In genomic region chr3:95054481-95055260, GRCm38 (mm10) we compare ENCODE assay signal across 8 mouse cellular contexts. TPM values are rescaled to one million over a fixed set of nuclear protein-coding genes. Genes with fewer than 3 reads are reported as not detected.
DNase-seq lines count a peak whose midpoint lies in the region; ATAC-seq and TF ChIP-seq lines count a peak whose summit lies in the region.
"Had no signal": no experiment of that assay in that cellular context is flagged by ENCODE, and none has a peak within 500 bp of the region (broad histone marks: within the 10 kb centered on the region; RNA-seq: fewer than 3 reads in every experiment).

No protein-coding gene starts in this region.

- H3K27me3 ChIP-seq in intestine, embryonic 14.5 days (replicated peaks; ENCODE audit: control insufficient read depth, insufficient read depth, low read length): no peaks in the 10 kb centered on the region
- no peaks in the 10 kb centered on the region for H3K27me3 ChIP-seq in intestine, postnatal 0 days (replicated peaks; ENCODE audit: control insufficient read depth, insufficient read depth, low read length)
- H3K27me3 ChIP-seq in MEL (ENCODE audit: control insufficient read depth in 1 of 2, insufficient read depth in 2 of 2, low read length in 2 of 2): no peaks in the 10 kb centered on the region
- no peaks in the 10 kb centered on the region for H3K27me3 ChIP-seq in forebrain, embryonic 11.5 days (ENCODE audit: control insufficient read depth, insufficient read depth, low read length)
- H3K27me3 ChIP-seq: neural tube, embryonic 12.5 days had no signal

- H3K9me3 ChIP-seq in intestine, embryonic 14.5 days (ENCODE audit: control insufficient read depth, low read length): no peaks in the 10 kb centered on the region
- no peaks in the 10 kb centered on the region for H3K9me3 ChIP-seq in intestine, postnatal 0 days (ENCODE audit: control insufficient read depth)
- no peaks in the 10 kb centered on the region for H3K9me3 ChIP-seq in MEL (replicated peaks; ENCODE audit: insufficient read depth, low read length)
- no peaks in the 10 kb centered on the region for H3K9me3 ChIP-seq in forebrain, embryonic 11.5 days (ENCODE audit: control insufficient read depth, low read length)
- H3K9me3 ChIP-seq: neural tube, embryonic 12.5 days had no signal

- WGBS in intestine, embryonic 14.5 days: 12% methylated on average over 10 of the region's 10 CpGs
- 20% methylated on average over 10 of the region's 10 CpGs for WGBS in intestine, postnatal 0 days
- WGBS in forebrain, embryonic 11.5 days: 58% methylated on average over 10 of the region's 10 CpGs

- no peaks in the 10 kb centered on the region for H3K79me2 ChIP-seq in MEL (ENCODE audit: control insufficient read depth, insufficient read depth, low read length, poor library complexity)

- peak; percentile 49 for ATAC-seq in intestine, embryonic 14.5 days (replicated peaks; ENCODE audit: low FRiP score, low TSS enrichment, low read depth)
- ATAC-seq in intestine, postnatal 0 days: no peak
- peak; percentile 39; the same call in 1 of the 2 replicates for ATAC-seq in erythroid progenitor cell, adult 5-6 weeks (replicated peaks; ENCODE audit: low FRiP score, poor library complexity, severe bottlenecking)
- no peak for ATAC-seq in forebrain, embryonic 11.5 days (replicated peaks; ENCODE audit: low FRiP score)

- no peak for TF ChIP-seq POLR2A in MEL (IDR thresholded peaks at IDR 0.05; ENCODE audit: control insufficient read depth in 1 of 2, insufficient read depth in 1 of 2, low read depth in 1 of 2, low read length in 2 of 2, poor library complexity in 1 of 2)

- no peak overlapping the region for H3K4me2 ChIP-seq in intestine, embryonic 14.5 days (ENCODE audit: low read length)
- H3K4me2 ChIP-seq in intestine, postnatal 0 days (replicated peaks; ENCODE audit: low read depth): no peak overlapping the region
- no peak overlapping the region for H3K4me2 ChIP-seq in forebrain, embryonic 11.5 days (ENCODE audit: low read depth, low read length, severe bottlenecking)
- H3K4me2 ChIP-seq: neural tube, embryonic 12.5 days had no signal

- H3K4me1 ChIP-seq in intestine, embryonic 14.5 days (replicated peaks; ENCODE audit: control insufficient read depth, insufficient read depth, low read length): peaks cover 7% of the 10 kb centered on the region; the same call in 1 of the 2 replicates
- no peaks in the 10 kb centered on the region for H3K4me1 ChIP-seq in intestine, postnatal 0 days (replicated peaks; ENCODE audit: control insufficient read depth, insufficient read depth, low read length)
- H3K4me1 ChIP-seq in MEL (ENCODE audit: control insufficient read depth in 1 of 2, insufficient read depth in 2 of 2, low read length in 2 of 2): peaks cover 29 to 38% of the 10 kb centered on the region in 2 experiments
- no peaks in the 10 kb centered on the region for H3K4me1 ChIP-seq in forebrain, embryonic 11.5 days (replicated peaks; ENCODE audit: control insufficient read depth, insufficient read depth, low read length)
- H3K4me1 ChIP-seq: neural tube, embryonic 12.5 days had no signal

- no peak for TF ChIP-seq EP300 in MEL (IDR thresholded peaks at IDR 0.05; ENCODE audit: low read depth in 1 of 2, low read length in 2 of 2)

- TF ChIP-seq CTCF in intestine, postnatal 0 days (IDR thresholded peaks at IDR 0.05; ENCODE audit: low read depth): no peak
- TF ChIP-seq CTCF in MEL (IDR thresholded peaks at IDR 0.05 in 2 of 3, conservative IDR thresholded peaks at IDR 0.05 in 1 of 3; ENCODE audit: control insufficient read depth in 1 of 3, insufficient read depth in 1 of 3, low read depth in 2 of 3, low read length in 3 of 3, poor library complexity in 1 of 3, severe bottlenecking in 1 of 3): no peak

- TF ChIP-seq RAD21 in MEL (IDR thresholded peaks at IDR 0.05; ENCODE audit: low read depth, low read length): no peak

- peak overlapping the region; percentile 64; the same call in 1 of the 2 replicates for H3K27ac ChIP-seq in intestine, embryonic 14.5 days (ENCODE audit: low read depth)
- no peak overlapping the region for H3K27ac ChIP-seq in intestine, postnatal 0 days (ENCODE audit: low read depth, low read length)
- H3K27ac ChIP-seq in MEL (ENCODE audit: control insufficient read depth, low read depth, low read length): peak overlapping the region; percentile 92
- no peak overlapping the region for H3K27ac ChIP-seq in forebrain, embryonic 11.5 days (ENCODE audit: low read depth, low read length)
- H3K27ac ChIP-seq: neural tube, embryonic 12.5 days had no signal

- no peak overlapping the region for H3K4me3 ChIP-seq in intestine, embryonic 14.5 days (ENCODE audit: low read depth, low read length)
- no peak overlapping the region for H3K4me3 ChIP-seq in intestine, postnatal 0 days (ENCODE audit: low read depth, low read length)
- peak overlapping the region; percentile 18 to 21 for H3K4me3 ChIP-seq in MEL (ENCODE audit: control insufficient read depth in 1 of 2, insufficient read depth in 1 of 2, low read depth in 2 of 2, low read length in 2 of 2)
- no peak overlapping the region for H3K4me3 ChIP-seq in forebrain, embryonic 11.5 days (ENCODE audit: low read depth, low read length)
- H3K4me3 ChIP-seq: neural tube, embryonic 12.5 days had no signal

- H3K36me3 ChIP-seq in intestine, embryonic 14.5 days (ENCODE audit: control insufficient read depth, insufficient read depth, low read length): peaks cover 20% of the 10 kb centered on the region
- peaks cover 20% of the 10 kb centered on the region for H3K36me3 ChIP-seq in intestine, postnatal 0 days (ENCODE audit: control insufficient read depth, insufficient read depth)
- peaks cover 2 to 44% of the 10 kb centered on the region in 2 experiments; a peak in 2 of 4 replicates for H3K36me3 ChIP-seq in MEL (ENCODE audit: control insufficient read depth in 1 of 2, insufficient read depth in 2 of 2, low read length in 2 of 2)
- H3K36me3 ChIP-seq in forebrain, embryonic 11.5 days (ENCODE audit: control insufficient read depth, insufficient read depth, low read length): peaks cover 2% of the 10 kb centered on the region; the same call in 1 of the 2 replicates

- peak; percentile 67 for DNase-seq in intestine, embryonic 14.5 days (ENCODE audit: low spot score)
- peak; percentile 98 for DNase-seq in MEL (ENCODE audit: low read depth, low spot score)
- peak; percentile 42 for DNase-seq in adrenal gland, postnatal 14 days
- DNase-seq in lung, postnatal 10 days: peak; percentile 19
- no peak for DNase-seq in forebrain, embryonic 11.5 days (ENCODE audit: low spot score)

- H3K9ac ChIP-seq in intestine, embryonic 14.5 days (ENCODE audit: low read length): no peak overlapping the region
- H3K9ac ChIP-seq in intestine, postnatal 0 days (ENCODE audit: low read depth, low read length): no peak overlapping the region
- peak overlapping the region; percentile 51 for H3K9ac ChIP-seq in MEL (ENCODE audit: control insufficient read depth, low read depth, low read length, poor library complexity, severe bottlenecking)
- H3K9ac ChIP-seq in forebrain, embryonic 11.5 days (ENCODE audit: low read length): no peak overlapping the region
- H3K9ac ChIP-seq: neural tube, embryonic 12.5 days had no signal

RNA-seq across cellular contexts. Expression of gene Psmd4, which starts 12.3 kb away (rescaled TPM):
- polyA plus RNA-seq in intestine, embryonic 14.5 days (2014; fragmentation: Nextera tagmentation; extraction: Ambion mirVana): 237 and 260 TPM in 2 replicates
- polyA plus RNA-seq in intestine, postnatal 0 days (2015; fragmentation: Nextera tagmentation; extraction: Ambion mirVana): 164 and 166 TPM in 2 replicates
- total RNA-seq in MEL (2012; rRNA removed): 631 and 709 TPM in 2 replicates
- 100 to 1,000 TPM in 1 of 2 experiments, not detected in 1; 816 TPM for polyA plus RNA-seq in MEL (2012; ENCODE audit: insufficient read depth in 1 of 2, insufficient read length in 2 of 2, low read depth in 1 of 2, low replicate concordance in 2 of 2, missing spikeins in 1 of 2)
- 218 and 243 TPM in 2 replicates for total RNA-seq in adrenal gland, postnatal 14 days (2021)
- total RNA-seq in erythroid progenitor cell, adult 5-6 weeks (2015; ENCODE audit: low replicate concordance): 79.6 and 112 TPM in 2 replicates
- 111 and 160 TPM in 2 replicates for total RNA-seq in erythroid progenitor cell, adult 5-6 weeks (2017; ENCODE audit: low replicate concordance)
- polyA plus RNA-seq in forebrain, embryonic 11.5 days (2014; fragmentation: Nextera tagmentation; extraction: Ambion mirVana): 312 and 325 TPM in 2 replicates

RNA-seq across cellular contexts. Expression of gene Zfp687, which starts 39.4 kb away (rescaled TPM):
- polyA plus RNA-seq in intestine, embryonic 14.5 days (2014; fragmentation: Nextera tagmentation; extraction: Ambion mirVana): 23.9 and 27.8 TPM in 2 replicates
- 8.7 and 9.7 TPM in 2 replicates for polyA plus RNA-seq in intestine, postnatal 0 days (2015; fragmentation: Nextera tagmentation; extraction: Ambion mirVana)
- 14.5 and 16.2 TPM in 2 replicates for total RNA-seq in MEL (2012; rRNA removed)
- 10 to 100 TPM in 1 of 2 experiments, not detected in 1; 36.6 TPM for polyA plus RNA-seq in MEL (2012; ENCODE audit: insufficient read depth in 1 of 2, insufficient read length in 2 of 2, low read depth in 1 of 2, low replicate concordance in 2 of 2, missing spikeins in 1 of 2)
- total RNA-seq in adrenal gland, postnatal 14 days (2021): 30.9 and 33.2 TPM in 2 replicates
- total RNA-seq in erythroid progenitor cell, adult 5-6 weeks (2015; ENCODE audit: low replicate concordance): 7.9 and 26.0 TPM in 2 replicates
- 6.6 and 8.1 TPM in 2 replicates for total RNA-seq in erythroid progenitor cell, adult 5-6 weeks (2017; ENCODE audit: low replicate concordance)
- polyA plus RNA-seq in forebrain, embryonic 11.5 days (2014; fragmentation: Nextera tagmentation; extraction: Ambion mirVana): 43.1 and 44.2 TPM in 2 replicates

RNA-seq across cellular contexts. Expression of gene Pip5k1a, which starts 52.1 kb away (rescaled TPM):
- 12.5 and 16.0 TPM in 2 replicates for polyA plus RNA-seq in intestine, embryonic 14.5 days (2014; fragmentation: Nextera tagmentation; extraction: Ambion mirVana)
- 13.1 and 14.7 TPM in 2 replicates for polyA plus RNA-seq in intestine, postnatal 0 days (2015; fragmentation: Nextera tagmentation; extraction: Ambion mirVana)
- 47.7 and 48.6 TPM in 2 replicates for total RNA-seq in MEL (2012; rRNA removed)
- 100 to 1,000 TPM; 103 to 322 TPM for polyA plus RNA-seq in MEL (2012; ENCODE audit: insufficient read depth in 1 of 2, insufficient read length in 2 of 2, low read depth in 1 of 2, low replicate concordance in 2 of 2, missing spikeins in 1 of 2)
- 42.9 and 43.8 TPM in 2 replicates for total RNA-seq in adrenal gland, postnatal 14 days (2021)
- total RNA-seq in erythroid progenitor cell, adult 5-6 weeks (2015; ENCODE audit: low replicate concordance): 17.3 and 26.4 TPM in 2 replicates
- 32.2 and 74.3 TPM in 2 replicates for total RNA-seq in erythroid progenitor cell, adult 5-6 weeks (2017; ENCODE audit: low replicate concordance)
- 13.4 and 13.7 TPM in 2 replicates for polyA plus RNA-seq in forebrain, embryonic 11.5 days (2014; fragmentation: Nextera tagmentation; extraction: Ambion mirVana)

RNA-seq across cellular contexts. Expression of gene Vps72, which starts 56.2 kb away (rescaled TPM):
- 143 and 149 TPM in 2 replicates for polyA plus RNA-seq in intestine, embryonic 14.5 days (2014; fragmentation: Nextera tagmentation; extraction: Ambion mirVana)
- 58.5 and 60.5 TPM in 2 replicates for polyA plus RNA-seq in intestine, postnatal 0 days (2015; fragmentation: Nextera tagmentation; extraction: Ambion mirVana)
- 117 and 128 TPM in 2 replicates for total RNA-seq in MEL (2012; rRNA removed)
- 100 to 1,000 TPM; 266 to 416 TPM for polyA plus RNA-seq in MEL (2012; ENCODE audit: insufficient read depth in 1 of 2, insufficient read length in 2 of 2, low read depth in 1 of 2, low replicate concordance in 2 of 2, missing spikeins in 1 of 2)
- 56.6 and 62.8 TPM in 2 replicates for total RNA-seq in adrenal gland, postnatal 14 days (2021)
- total RNA-seq in erythroid progenitor cell, adult 5-6 weeks (2015; ENCODE audit: low replicate concordance): 11.5 and 13.4 TPM in 2 replicates
- 38.0 and 48.7 TPM in 2 replicates for total RNA-seq in erythroid progenitor cell, adult 5-6 weeks (2017; ENCODE audit: low replicate concordance)
- 249 and 274 TPM in 2 replicates for polyA plus RNA-seq in forebrain, embryonic 11.5 days (2014; fragmentation: Nextera tagmentation; extraction: Ambion mirVana)

Comparison
In these comparisons a context has a peak if more than half of its experiments do, and no peak if none do; other contexts are left out.
1. ATAC-seq: peak in intestine, embryonic 14.5 days (single experiment) and erythroid progenitor cell, adult 5-6 weeks (single experiment); none in intestine, postnatal 0 days (single experiment) and forebrain, embryonic 11.5 days (single experiment).
2. H3K27ac ChIP-seq: peak in intestine, embryonic 14.5 days (single experiment) and MEL (single experiment); none in intestine, postnatal 0 days (single experiment) and forebrain, embryonic 11.5 days (single experiment).
3. H3K4me3 ChIP-seq: peak in MEL (2 of 2); none in intestine, embryonic 14.5 days (single experiment), intestine, postnatal 0 days (single experiment) and forebrain, embryonic 11.5 days (single experiment).